Mouse (Mus musculus) kidney, adult 8-10 months (tissue): Measurements from ENCODE around the gene Srsf7.
"Not testable (repeated sequence)": the region's sequence is repeated elsewhere in the genome, so short reads cannot be mapped to it uniquely, and the experiment has no call there.

Source experiments
- DNase-seq, 2 experiments: peaks; one replicate each; pipeline ENCODE4 v3.0.0; 2022

Srsf7 gene

GRCm38 (mm10) chr17:80206671-80207581 is at the start of gene Srsf7, which contains the start of gene Ttc39d:
Gene Srsf7 (minus strand): TSS chr17:80207307.
Gene Ttc39d (plus strand): TSS chr17:80207460.
- peak; percentile 97 to 98 for DNase-seq

- DNase-seq, result peak; percentile 13 to 30
Measured at GRCm38 (mm10) chr17:80255208-80255607, 48.1 kb upstream of the Srsf7 start.

GRCm38 (mm10) chr17:80254421-80254820 is 47.3 kb upstream of the Srsf7 start:
- DNase-seq, result no peak

GRCm38 (mm10) chr17:80252757-80253525 is 45.8 kb upstream of the Srsf7 start:
- no peak for DNase-seq

DNA sequence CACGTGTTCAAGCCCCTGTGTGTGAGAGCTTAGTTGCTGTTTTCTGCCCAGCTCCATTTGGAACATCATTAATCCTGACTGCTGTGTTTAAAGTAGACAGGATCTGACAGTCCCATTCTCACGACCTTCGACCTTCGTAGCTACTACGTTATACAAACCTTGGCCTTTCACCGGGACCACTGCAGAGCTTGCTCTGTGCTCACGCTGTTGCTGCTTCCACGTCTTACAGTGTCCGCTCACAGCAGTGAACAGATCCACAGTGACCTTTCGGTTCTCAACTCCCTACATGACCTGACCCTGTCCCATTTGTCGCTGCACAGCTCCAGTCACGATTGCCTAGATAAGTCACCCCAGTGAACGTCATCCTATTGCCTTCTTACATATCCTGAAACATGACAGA is 36.0 kb upstream of the Srsf7 start:
- no peak for DNase-seq

DNA sequence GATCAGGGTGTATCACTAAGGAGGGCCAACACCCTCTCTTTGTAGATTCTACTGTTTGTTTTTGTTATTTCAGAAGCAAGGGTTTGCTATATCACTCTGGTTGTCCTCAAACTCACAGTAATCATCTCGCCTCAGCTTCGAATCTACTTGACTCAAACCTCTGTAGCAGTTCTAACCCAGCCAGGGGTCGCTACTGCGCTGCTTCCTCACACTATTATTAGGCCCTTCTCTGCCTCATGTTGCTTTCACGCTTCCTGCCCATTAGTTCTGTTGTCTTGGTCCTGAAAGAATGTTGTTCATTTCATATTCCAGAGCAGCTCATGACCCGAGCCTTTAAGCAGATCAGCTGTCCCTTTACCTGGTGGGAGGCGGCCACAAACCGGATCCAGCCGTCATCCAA is 34.5 kb upstream of the Srsf7 start:
- no peak for DNase-seq

GRCm38 (mm10) chr17:80237475-80237874 is 30.4 kb upstream of the Srsf7 start:
- no peak for DNase-seq

DNA sequence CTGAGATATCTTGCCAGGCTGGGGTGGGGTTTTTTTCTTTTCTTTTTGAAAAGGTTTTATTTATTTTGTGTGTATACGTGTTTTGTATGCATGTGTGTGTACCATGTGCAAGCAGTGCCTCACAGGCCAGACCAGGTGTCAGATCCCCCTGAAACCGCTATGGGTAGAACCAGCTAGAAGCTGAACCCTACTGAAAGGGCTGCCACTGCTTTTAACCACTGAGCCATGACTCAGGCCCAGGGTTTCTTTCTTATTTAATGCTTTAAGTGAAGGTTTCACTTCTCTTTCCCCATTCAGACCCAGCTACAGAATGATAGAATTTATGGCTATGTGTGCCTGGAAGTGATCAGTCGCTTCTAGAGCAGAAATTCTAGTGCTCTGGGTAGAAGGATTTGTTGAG is 29.7 kb upstream of the Srsf7 start:
- DNase-seq, result no peak

DNA sequence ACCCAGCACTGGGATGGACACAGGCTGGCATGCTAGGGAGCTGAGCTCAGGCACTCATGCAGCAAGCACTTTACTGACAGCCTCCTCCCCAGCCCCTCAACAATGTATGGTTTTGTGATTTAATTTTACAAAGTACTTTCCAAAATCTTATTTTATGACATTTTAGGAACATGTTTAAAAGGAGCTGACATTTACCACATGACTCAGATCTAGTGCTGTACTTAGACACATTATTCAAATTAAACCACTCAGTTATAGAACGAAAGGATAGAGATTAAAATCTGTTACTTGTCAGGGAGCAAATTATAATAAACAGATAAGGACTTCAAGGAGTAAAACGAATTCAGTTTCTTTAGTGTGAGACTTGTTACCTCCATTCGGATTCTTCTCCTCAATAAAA is 28.4 kb upstream of the Srsf7 start:
- no peak for DNase-seq

DNA sequence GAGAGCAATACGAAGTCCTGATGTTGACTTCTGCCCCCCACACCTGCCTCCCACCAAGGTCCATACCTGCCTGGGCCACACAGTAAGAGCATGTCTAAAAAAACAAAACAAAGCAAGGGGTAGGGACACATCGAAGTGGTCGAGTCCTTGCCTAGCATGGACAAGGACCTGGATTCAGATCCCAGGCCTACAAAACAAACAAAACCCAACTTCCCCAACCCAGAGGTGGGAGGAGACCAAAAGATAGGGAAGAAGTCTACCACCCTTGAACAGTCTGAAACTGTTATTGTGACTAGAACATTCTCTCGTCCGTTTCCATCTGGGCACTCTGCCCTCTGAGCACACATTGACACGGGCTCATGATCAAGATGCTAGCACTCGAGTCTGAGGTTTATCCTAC is 27.3 kb upstream of the Srsf7 start:
- no peak for DNase-seq

DNA sequence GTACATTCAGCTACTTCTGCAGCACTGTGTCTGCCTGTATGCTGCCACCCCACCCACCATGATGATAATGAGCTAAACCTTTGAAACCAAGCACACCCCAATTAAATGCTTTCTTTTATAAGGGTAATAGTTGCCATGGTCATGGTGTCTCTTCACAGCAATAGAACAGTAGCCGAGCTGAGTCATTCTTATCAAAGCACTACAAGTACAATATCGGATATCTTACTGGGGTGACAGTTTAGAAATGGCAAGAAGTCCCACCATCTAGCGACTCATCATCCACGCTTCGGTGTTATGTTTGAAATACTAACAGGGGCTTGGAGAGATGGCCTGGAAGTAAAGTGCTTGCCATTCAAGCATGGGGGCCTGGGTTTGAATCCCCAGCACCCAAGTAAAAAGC is 26.7 kb upstream of the Srsf7 start:
- no peak for DNase-seq

GRCm38 (mm10) chr17:80229396-80229795 is 22.3 kb upstream of the Srsf7 start:
- no peak for DNase-seq

GRCm38 (mm10) chr17:80225142-80225541 is 18.0 kb upstream of the Srsf7 start:
- DNase-seq, result not testable (repeated sequence)

DNA sequence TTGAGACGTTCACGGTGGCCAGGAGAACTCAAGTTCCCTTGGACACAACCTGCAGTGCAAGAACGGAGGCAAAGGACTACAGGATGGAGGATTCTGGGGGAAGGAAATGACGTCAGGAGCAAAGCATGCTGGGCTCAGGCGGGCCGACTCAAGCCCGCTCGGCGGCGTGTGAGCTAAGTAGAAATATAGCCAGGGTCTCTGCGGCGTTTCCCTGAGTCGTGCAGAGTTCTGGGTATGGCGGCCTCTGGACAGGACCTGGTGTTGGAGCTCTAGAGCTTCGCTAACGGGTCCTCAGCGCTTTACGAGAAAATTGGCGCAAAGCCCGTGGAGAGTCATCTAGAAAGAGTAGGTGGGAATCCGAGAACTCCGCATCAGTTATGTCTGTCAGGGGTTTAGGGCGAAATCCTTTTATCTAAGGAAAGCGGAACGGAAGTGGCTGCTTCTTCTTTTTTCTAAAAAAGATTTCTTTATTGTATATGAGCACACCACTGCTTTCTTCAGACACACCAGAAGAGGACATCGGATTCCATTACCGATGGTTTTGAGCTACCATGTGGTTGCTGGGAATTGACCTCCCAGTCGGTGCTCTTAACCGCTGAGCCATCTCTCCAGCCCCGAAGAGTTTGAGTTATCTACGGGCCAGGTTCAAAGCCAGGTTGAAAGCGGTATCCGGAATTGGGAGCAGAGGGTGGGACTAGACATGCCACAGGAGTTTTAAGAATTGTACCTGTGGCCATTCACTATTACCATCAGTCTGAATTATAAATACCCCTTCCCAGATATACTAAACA is 17.4 kb upstream of the Srsf7 start, which contains the start of gene Gemin6:
Gemin6 (plus strand) TSS at position 116 of the 791 bp plus-strand sequence.
- DNase-seq, result peak; percentile 85 to 87

- no peak for DNase-seq
Measured at GRCm38 (mm10) chr17:80223829-80224228, 16.7 kb upstream of the Srsf7 start.

GRCm38 (mm10) chr17:80221890-80222628 is 15.0 kb upstream of the Srsf7 start:
- DNase-seq, result peak in 1 of 2 experiments; percentile 32

GRCm38 (mm10) chr17:80221202-80221601 is 14.1 kb upstream of the Srsf7 start:
- no peak for DNase-seq

GRCm38 (mm10) chr17:80220131-80220530 is 13.0 kb upstream of the Srsf7 start:
- no peak for DNase-seq

DNA sequence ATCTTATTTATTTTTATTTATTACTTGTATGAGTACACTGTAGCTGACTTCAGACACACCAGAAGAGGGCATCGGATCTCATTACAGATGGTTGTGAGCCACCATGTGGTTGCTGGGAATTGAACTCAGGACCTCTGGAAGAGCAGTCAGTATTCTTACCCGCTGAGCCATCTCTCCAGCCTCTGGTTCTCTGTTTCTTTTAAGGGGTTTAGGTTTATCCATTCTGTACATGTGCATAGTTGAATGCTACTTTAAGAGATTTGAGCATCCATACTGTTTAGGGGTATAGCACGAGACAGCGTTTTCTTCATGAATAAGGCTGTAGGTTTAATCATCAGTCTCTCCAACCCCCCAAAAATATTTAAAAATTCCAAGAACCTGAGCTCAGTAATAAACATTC is 6.9 kb upstream of the Srsf7 start:
- DNase-seq, result not testable (repeated sequence)

DNA sequence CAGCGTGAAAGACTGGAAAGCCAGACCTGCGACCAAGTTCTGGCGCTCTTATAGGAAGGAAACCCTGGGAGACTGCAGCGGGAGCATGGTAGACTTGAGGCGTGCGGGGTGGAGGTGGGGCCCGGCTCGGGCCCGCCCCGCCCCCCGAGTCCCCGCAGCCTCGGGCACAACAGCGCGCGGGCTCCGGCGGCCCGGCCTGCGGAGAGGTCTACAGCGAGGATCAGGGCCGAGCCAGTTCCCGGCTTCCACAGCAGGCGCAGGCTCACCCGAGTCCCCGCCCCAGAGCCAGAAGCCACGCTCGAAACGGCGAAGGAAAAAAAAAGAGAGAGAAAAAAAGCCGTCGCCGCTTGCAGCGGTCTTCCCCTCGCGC is 821 bp downstream of the Srsf7 start:
- DNase-seq, result no peak

GRCm38 (mm10) chr17:80205657-80206056 is 1.4 kb downstream of the Srsf7 start:
- no peak for DNase-seq

DNA sequence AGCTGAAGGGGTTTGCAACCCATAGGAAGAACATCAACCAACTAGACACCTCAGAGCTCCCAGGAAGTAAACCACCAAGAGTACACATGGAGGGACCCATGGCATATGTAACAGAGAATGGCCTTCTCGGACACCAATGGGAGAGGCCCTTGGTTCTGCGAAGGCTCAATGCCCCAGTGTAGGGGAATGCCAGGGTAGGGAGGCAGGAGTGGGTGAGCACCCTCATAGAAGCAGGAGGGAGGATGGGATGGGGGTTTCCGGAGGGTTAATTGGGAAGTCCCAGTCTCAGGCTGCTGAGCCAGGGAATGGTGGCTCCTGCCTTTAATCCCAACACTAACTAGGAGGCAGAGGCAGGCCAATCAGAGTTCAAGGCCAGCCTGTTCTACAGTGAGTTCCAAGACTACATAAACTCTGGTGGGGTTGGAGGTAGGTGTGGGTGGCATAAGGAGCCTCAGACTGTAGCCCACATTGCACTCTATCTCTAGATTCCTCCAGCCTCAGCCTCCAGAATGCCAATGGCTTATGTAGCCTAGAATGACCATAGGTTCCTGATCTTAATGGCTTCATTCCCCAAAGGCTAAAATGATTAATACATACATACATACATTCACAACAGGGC is 7.8 kb downstream of the Srsf7 start:
- DNase-seq, result no peak
